Mouse (Mus musculus): Measurements from ENCODE around the gene Ttc27.
"Not testable (repeated sequence)": the region's sequence is repeated elsewhere in the genome, so short reads cannot be mapped to it uniquely, and the experiment has no call there.

Ttc27 gene

DNA sequence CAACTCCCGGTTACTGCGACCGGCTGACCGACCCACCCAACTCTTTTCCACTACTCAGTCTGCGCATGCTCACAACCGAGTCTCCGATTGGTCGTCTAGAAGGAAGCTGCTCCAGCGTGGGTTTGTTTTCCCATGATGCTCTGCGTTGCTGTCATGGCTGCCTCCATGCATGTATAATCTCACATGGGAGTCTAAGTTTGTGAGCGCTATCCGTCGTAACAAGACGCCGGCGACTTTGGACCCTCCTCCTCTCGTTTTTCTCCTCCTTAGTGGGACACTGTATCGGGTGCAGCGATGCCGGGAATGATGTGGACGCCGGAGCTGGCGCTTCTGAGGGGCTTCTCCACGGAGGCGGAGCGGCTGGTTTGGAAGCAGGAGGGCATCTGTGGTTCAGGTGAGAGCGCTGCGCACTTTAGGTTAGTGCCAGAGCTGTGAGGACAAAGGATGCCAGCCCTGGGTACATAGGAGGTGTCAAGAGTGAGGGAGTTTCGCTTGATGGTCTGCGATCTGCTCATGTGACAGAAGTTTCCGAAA is at the start of gene Ttc27:
Ttc27 (plus strand) TSS at position 115 of the 534 bp plus-strand sequence.
- DNase-seq (ENCODE audit: low read depth), result peak; percentile 99

DNA sequence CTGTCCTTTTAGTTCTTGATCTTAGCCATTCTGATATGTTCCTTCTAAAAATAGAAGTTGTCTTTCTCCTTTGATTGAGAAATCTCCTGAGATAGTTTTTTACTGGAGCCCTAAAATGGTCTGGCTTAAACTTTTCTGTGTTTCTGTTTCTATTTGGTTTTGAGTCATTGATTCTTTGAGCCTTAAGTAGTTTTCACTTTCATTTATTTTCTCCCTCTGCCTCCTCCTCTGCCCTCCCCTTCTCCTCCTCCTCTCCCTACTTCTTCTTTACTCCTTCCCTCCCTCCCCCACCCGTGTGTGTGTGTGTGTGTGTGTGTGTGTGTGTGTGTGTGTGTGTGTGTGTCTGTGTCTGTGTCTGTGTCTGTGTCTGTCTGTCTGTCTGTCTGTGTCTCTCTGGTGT is 49.5 kb upstream of the Ttc27 start:
- DNase-seq (ENCODE audit: low read depth), result peak; percentile 35

DNA sequence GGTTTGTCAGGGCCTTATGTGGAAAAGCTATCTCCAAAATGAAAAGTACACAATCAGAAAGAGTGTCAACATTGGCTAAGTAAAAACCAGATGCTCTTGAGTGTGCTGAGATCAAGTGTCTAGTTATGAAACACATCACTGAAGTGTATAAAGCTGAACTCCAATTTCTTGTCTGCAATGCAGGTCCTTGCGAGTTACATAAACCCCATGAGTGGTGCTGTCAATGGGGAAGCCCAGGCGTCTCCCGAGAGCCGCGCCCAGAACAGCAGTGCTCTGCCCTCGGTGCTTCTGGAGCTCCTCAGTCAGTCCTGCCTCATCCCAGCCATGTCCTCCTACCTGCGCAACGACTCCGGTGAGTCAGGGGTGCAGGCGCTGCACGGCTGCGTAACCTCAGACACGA is 47.5 kb upstream of the Ttc27 start:
- DNase-seq (ENCODE audit: low read depth), result no peak

DNA sequence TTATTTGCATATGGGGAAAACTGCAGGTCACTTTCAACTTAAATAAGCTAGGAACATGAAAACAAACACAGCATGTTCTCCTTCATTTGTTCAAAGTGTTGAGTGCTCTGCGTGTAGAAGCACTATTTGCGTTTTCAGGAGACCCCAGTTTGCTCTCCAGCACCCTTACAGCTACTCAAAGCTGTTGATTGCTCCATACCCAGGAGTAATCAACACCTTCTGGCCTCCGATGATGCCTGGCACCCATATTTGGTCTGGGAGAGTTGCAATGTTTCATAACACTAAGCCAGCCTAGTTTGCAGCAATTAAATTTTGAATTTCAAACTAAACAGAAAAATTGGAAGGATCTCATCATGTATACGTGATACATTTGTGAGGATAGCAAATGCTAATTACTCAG is 45.1 kb upstream of the Ttc27 start:
- no peak for DNase-seq (ENCODE audit: low read depth)

DNA sequence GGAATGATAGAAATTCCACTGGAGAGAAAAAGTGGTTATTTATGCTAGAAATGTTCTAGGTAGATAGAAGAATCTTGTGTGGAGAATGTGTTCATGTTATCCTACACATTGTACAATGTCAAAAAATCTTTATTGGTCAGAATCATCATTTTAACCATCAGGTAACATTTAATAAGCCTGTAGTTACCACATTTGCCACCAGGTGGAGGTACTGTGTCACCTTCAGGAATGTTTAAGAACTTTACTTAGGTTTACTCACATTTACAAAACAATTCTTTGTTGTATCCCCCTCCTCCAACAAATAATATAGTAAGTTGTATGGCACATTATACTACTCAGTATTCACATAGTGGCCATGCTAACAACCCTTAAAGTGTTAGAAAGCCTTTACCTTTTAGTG is 44.3 kb upstream of the Ttc27 start:
- DNase-seq (ENCODE audit: low read depth), result peak; percentile 86

DNA sequence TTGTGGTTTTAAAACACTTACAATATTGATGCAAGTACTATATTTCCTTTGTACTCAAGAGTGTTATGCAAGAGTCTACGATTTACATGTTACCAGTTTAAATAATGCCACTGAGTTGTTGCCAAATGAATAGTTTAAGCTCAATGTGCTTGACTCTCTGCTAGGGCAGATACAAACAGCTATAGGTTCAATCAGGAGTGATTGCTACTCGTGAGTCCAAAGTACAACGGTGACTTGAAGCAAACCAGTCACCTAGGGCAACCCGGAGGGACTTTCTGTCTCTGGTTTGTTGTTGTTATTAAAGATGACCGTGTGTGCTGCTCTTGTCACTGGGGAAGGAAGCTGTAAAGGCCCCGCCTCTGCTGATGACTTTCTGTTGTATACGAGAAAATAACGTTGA is 39.5 kb upstream of the Ttc27 start:
- DNase-seq (ENCODE audit: low read depth), result no peak

DNA sequence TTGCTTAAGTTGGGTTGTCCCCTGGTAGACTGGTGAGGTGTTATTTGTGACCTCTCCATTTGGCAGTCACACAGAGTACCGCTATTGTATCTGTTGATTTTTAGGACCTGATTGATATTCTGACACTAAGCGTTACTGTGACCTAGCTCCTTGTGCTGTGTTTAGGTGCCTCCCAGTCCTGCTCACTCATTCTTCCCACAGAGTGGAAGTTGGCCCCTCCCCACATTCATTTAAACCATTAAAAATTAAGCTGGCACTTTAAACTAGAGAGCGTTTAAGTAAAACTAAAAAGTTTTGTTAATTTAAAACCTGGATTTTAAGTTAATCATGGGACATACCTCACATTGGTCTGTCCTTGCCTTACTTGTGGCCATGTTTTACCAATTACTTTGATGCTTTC is 32.6 kb upstream of the Ttc27 start:
- no peak for DNase-seq (ENCODE audit: low read depth)

DNA sequence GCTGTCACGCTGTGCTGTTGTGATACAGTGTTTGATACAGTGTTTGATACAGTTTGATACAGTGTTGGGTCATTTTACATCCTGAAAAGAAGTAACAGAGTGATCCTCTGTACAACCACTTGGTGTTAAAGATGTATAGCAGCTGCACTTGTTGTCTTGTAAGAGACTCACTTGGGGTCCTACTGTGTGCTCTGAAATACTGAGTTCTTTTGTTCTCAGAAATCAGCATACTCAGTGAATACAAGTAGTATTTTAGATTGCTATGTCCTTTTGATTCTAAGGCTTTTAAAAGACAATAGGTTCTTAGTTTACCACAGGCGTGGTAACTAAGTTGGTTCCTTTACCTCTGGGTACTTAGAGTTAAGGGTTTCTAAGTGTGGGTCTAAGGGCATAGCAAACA is 29.0 kb upstream of the Ttc27 start:
- no peak for DNase-seq (ENCODE audit: low read depth)

DNA sequence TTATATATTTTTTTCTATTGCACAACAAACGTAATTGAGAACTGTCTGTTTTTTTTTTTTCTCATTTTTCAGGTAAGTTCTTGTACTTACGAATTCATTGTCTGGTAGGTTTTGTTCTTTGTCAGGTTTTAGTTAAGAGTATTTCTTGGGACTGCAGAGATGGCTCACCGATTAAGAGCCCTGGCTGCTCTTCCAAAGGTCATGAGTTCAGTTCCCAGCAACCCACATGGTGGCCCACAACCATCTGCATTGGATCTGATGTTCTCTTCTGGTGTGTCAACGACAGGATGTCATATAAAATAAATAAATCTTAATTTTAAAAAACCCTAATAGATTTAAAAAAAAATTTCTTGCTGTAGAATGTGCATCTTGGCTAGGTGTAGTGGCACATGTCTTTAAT is 28.1 kb upstream of the Ttc27 start:
- DNase-seq (ENCODE audit: low read depth), result no peak

DNA sequence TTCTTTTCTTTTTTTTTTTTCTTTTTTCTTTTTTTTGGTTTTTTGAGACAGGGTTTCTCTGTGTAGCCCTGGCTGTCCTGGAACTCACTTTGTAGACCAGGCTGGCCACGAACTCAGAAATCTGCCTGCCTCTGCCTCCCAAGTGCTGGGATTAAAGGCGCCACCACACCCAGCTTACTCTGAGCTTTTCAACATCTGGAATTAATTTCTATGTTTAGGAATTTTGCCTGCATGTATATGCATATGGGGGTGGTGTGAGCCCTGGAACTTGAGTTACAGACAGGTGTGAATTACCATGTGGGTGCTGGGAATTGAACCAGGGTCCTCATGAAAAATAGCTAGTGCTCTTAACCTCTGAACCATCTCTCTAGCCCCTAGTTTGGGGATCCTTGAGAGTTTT is 15.9 kb upstream of the Ttc27 start:
- DNase-seq (ENCODE audit: low read depth), result not testable (repeated sequence)

DNA sequence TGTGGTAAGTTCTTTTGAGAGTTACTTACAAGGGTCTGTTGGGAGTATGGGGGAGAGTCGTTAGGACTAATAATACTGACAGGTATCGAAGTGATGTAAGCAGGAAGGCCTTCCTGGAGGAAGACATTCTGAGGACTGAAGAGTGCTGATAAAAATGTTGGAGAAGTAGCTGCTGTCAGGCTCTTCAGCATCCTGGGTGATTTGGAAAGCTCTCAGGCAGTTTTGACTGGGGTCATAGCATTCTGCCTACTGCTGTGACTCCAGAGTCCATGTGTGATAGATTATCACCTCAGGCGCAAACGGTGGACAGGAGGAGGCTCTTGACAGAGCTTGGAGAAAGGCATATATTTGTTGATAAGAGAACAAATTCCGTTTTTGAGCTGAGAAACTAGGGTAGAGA is 12.1 kb upstream of the Ttc27 start:
- no peak for DNase-seq (ENCODE audit: low read depth)

DNA sequence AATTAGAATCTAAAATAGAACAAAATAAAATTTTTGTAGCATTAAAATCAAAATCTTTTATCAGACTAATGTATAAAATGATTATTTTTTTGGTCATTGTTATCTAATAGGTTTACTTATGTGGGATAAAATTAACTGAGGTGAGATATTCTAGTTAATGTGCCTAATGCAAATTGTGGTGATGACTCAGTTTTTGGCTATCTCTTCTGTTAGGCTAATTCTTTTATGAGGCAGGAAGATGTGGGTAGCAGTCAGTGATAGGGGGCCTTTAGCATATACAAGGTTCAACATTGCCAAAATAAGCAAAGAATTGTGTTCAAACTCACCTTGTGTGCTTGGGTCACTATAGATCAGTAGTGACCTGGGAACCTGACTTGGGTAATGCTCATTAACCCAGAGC is 10.9 kb upstream of the Ttc27 start:
- DNase-seq (ENCODE audit: low read depth), result no peak

DNA sequence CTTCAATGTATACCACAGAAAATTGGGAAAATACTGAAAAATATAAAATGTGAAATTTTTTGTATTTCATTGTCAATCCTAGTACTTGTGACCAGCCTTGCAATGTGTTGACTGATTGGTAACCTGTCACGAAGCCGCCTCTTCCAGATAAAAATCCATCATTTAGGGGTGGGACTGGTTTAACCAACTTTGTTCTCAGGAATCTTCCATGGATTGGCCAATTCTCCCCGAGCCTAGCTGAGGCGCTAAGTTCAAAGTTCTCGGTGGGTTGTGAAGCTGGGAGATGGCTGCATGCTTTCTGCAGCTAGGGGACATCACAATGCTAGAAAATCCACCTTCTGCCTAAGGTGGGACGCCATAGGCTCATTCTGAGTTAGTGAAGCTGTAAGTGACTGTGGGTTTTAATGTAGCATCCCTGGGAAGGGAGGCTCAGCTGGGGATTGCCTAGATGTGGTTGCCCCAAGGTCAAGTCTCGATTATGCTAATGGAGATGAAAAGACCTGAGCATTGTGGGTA is 9.8 kb upstream of the Ttc27 start:
- DNase-seq (ENCODE audit: low read depth), result no peak

DNA sequence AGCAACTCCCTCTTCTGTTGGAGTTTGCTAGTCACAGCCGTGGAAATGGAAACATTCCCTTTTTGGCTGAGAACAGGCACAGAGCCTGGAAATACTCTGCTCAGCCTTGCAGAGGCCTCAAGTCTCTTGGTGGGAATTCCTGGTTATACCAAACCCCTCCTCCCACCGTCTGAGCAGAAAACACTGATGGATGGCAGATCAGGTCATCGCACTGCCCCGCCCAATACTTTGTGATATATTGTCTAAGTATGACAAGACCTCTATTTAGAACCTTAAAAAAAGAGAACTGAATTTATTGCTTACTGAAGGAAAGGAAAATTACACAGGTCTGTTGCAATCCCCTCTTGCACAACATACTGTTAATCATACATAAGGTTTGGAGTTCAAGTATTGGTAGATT is 6.8 kb upstream of the Ttc27 start:
- DNase-seq (ENCODE audit: low read depth), result peak; percentile 92

DNA sequence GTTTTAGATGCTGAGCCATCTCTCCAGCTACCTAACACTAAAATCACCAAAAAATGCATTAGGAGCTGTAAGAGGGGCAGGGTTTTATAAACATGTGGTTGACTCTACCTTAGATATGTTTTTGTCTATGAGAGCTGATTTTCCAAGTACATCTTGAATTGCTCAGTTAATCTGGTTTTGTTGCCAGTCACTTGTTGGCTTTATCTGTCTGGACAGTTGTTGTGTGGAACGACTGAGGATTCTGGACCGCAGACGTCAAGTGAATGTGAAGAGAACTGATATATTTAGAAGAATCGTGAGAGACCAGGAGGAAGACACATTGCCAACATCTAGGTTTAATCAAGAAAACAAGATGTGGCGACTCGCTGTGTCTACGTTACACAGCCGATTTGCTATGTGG is 5.9 kb upstream of the Ttc27 start:
- DNase-seq (ENCODE audit: low read depth), result peak; percentile 71

DNA sequence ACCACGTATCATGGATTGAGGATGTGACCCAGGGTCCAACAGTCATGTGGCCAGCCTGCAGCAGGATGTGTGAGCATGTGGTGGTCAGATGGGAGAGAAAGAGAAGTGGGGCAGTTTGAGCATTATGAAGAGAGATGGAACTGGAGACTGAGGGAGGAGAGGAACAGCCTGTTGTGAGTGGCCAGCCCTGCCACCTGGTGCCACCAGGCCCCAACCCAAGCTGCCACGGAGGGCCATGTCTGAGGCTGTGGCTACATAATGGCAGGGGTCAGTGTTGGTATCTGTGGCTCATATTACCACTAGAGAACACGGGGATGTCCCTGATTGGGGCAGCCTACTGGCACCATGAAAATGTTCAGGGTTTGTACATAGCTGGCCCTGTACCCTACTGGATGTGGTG is 2.4 kb upstream of the Ttc27 start:
- DNase-seq (ENCODE audit: low read depth), result no peak

DNA sequence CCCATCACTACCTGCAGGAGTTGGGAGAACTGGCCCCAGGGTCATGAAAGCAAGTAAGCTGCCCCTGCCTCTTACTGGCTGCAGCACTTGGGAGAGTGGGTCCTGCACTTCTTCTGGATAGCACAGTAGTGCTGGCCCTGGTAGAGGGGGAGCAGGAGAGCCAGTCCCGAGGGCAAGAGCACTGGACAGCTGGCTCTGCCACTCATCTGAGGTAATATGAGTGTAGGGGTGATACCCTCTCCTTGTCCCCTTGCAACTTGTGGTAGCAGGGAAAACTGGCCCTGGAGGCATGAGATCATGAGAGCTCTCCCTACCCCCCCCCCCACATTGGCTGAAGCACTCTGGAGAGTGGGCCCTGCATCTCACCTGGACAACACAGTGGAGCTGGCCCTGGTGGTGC is 1.8 kb upstream of the Ttc27 start:
- DNase-seq (ENCODE audit: low read depth), result no peak

DNA sequence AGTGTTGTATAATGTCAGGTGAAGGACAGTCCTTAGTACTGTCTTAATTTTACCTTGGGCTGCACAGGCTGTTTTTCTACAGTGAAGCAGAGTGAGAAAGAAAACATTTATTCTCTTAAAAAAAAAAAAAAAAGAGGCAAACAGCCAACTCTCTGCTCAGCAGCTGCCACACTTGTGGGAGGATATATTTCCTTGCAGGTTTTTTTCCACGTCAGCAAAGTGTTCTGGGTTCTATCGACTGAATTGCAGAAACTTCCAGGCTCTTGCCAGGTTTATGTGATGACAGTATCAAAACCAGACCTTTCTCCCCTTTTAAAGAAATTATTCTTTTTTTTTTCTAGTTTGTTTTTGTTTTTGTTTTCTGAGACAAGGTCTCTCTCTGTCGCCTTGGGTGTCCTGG is 889 bp upstream of the Ttc27 start:
- DNase-seq (ENCODE audit: low read depth), result peak; percentile 48

DNA sequence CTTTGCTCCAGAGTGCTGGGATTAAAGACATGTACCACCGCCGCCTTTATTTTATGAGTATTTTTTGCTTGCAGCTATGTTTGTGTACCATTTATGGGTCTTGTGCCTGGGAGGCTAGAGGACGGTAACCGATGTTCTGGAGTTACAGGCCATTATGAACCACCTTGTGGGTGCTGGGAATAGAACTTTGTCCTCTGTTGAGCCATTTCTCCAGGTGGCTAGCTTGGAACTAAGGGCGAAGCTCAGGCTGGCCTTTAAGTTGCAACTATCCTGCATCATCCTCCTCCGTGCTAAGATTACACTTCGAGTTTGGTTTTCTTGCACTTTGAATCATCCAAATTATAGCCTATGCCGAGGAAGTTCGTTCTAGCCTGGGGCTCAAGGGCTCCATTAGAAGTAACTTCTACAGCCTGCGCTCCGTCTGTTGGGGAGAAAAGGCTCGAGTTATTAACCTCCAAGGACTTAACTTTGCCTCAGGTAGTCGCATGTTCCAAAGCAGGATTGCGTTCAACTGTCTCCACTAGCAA is 378 bp upstream of the Ttc27 start:
- DNase-seq (ENCODE audit: low read depth), result peak; percentile 14

DNA sequence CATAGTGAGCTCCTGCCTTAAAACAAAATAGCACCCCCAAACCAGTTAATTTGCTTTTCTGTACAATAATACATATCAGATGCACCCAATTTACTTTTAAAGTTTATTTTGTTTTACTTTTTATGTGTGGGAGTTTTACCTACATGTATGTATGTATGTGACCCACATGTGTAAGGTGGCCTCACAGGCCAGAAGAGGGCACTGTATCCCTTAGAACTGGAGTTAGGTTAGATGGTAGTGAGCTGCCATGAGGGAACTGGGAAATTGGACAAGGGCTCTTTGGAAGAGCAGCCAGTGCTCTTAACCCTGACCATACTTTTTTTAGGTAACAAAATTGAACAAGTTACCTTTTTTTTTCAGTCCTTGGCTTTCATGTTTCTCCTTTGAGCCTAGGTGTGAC is 15.3 kb downstream of the Ttc27 start:
- DNase-seq (ENCODE audit: low read depth), result peak; percentile 52

DNA sequence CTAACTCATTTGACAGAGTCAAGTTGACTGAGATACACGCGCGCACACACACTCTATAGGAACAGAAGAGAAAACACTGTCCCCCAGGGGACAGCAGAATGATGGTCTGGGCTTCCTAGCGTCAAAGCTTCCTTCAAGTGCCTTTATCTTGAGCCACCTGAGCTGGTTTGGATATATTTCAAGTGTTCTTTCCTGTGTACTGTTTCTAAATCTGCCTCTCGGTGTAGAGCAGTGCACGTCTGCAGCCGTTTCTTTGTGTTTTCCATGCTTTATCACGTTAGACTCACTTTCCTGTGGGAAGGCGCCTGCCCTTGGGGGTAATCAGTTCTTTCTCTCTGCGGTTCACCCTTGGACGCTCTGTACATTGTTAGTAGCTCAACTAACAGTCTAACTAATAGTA is 17.9 kb downstream of the Ttc27 start:
- no peak for DNase-seq (ENCODE audit: low read depth)

DNA sequence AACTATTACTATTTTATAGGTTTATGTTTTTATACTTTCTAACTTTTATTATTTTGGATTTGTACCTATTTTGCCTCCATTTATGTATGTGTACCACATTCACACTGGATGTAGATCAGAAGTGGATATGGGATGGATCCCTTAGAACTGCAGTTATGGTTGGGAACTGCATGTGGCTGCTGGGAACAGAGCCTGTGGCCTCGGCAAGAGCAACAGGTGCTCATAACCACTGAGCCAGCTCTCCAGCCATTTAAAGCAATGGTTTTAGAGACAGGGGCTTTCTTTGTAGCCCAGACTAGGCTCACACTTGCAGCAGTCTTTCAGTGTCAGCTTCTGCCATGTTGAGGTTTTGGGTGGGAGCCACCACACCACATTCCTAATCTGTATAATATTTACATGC is 32.1 kb downstream of the Ttc27 start:
- DNase-seq (ENCODE audit: low read depth), result no peak

DNA sequence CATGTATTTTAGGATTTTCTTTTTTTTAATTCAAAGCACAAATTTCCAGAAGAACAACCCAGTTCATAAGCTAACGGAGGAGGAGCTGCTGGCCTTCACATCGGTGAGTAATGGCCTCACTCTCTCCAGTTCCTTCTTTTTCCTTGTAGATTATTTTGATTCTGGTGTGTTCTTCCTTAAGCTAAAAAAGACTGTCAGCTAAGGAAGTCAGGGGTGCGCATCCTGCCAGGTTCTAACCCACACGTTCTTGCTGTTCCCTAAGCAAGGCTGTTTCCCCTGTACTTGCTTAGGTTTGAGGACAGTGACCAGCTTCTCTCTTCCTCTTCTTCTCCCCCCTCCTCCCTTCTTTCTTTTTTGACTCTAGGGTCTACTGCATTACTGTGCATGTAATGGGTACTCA is 33.5 kb downstream of the Ttc27 start:
- no peak for DNase-seq (ENCODE audit: low read depth)

DNA sequence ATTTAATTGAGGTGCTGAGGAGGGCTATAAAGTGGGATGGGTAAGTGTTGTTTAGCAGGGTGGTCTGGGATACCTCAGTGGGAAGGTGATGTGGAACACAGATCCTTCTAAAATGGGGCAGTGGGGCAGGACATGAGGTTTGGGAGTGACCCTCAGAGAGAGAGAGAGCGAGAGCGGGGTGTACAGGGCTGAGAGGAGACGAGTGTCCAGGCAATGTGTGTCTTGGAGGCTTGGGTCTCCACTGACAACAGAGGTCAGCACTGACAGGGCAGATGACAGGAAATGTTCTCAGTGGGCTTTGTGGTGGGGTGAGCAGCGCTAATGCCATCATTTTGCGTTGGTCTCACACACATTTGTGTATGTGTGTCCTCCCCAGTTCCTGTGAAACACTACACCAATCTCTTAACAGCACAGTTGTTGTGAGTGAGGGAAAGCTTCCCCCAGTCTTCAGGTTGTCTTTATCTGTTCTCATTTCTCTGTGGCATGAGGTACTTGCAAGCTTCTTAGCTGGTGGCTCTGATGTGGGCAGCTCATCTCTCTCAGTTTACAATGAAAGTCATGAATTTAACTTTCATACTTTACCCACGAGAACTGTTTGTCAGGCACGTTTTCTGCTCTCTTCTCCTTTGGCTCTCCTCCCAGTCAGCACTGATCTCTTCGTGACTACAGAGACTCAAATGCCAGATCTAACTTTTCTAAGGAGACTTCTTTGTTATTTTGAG is 35.5 kb downstream of the Ttc27 start:
- DNase-seq (ENCODE audit: low read depth), result no peak
